Comparison of ENCODE assay signal across 8 mouse cellular contexts in genomic region chr9:58582581-58583266, GRCm38 (mm10). TPM values are rescaled to one million over a fixed set of nuclear protein-coding genes. Genes with fewer than 3 reads are reported as not detected.
DNase-seq lines count a peak whose midpoint lies in the region; ATAC-seq lines count a peak whose summit lies in the region.

No protein-coding gene starts in this region.

- peaks cover 9% of the 10 kb centered on the region for H3K4me1 ChIP-seq in embryonic facial prominence, embryonic 14.5 days (ENCODE audit: control insufficient read depth, insufficient read depth, low read length)
- peaks cover 6% of the 10 kb centered on the region for H3K4me1 ChIP-seq in heart, embryonic 12.5 days (replicated peaks)
- peaks cover 12% of the 10 kb centered on the region for H3K4me1 ChIP-seq in midbrain, embryonic 11.5 days (ENCODE audit: control insufficient read depth, insufficient read depth, low read length)
- peaks cover 8% of the 10 kb centered on the region; the same call in 1 of the 2 replicates for H3K4me1 ChIP-seq in stomach, embryonic 16.5 days (ENCODE audit: control insufficient read depth, insufficient read depth, low read length)

- peak; percentile 8 for DNase-seq in embryo, embryonic 11.5 days (ENCODE audit: low read depth, low spot score)
- DNase-seq in embryo, embryonic 10.5 days (ENCODE audit: low spot score): no peak
- no peak for DNase-seq in embryonic facial prominence, embryonic 14.5 days (ENCODE audit: low spot score)
- peak; percentile 49 to 78 for DNase-seq in left cerebral cortex, postnatal 10 days (ENCODE audit: extremely low spot score in 1 of 2, low spot score in 2 of 2)
- DNase-seq in midbrain, embryonic 11.5 days (ENCODE audit: low spot score, missing footprints): peak; percentile 96

- H3K4me2 ChIP-seq in embryonic facial prominence, embryonic 14.5 days (ENCODE audit: low read depth, low read length): peak overlapping the region; percentile 88
- peak overlapping the region; percentile 86 for H3K4me2 ChIP-seq in heart, embryonic 12.5 days
- H3K4me2 ChIP-seq in midbrain, embryonic 11.5 days: peak overlapping the region; percentile 74
- H3K4me2 ChIP-seq in stomach, embryonic 16.5 days (ENCODE audit: low read depth, low read length): peak overlapping the region; percentile 52

- ATAC-seq in activated CD4-positive, CD25-positive, alpha-beta regulatory T cell, adult 4 months: peak; percentile 4
- peak; percentile 72 for ATAC-seq in embryonic facial prominence, embryonic 14.5 days (ENCODE audit: low read depth)
- peak; percentile 63 for ATAC-seq in heart, embryonic 12.5 days (ENCODE audit: insufficient number of reproducible peaks, low FRiP score)
- 0 out of 2 replicates have a peak, but pooled peaks have one; percentile 1 for ATAC-seq in midbrain, embryonic 11.5 days (ENCODE audit: low FRiP score)
- peak; percentile 41 for ATAC-seq in stomach, embryonic 16.5 days (ENCODE audit: insufficient read depth, low FRiP score)

- H3K9ac ChIP-seq in embryonic facial prominence, embryonic 14.5 days (ENCODE audit: low read depth, low read length): peak overlapping the region; percentile 97
- peak overlapping the region; percentile 99 for H3K9ac ChIP-seq in heart, embryonic 12.5 days
- peak overlapping the region; percentile 88 for H3K9ac ChIP-seq in midbrain, embryonic 11.5 days (ENCODE audit: low read length)
- peak overlapping the region; percentile 97 for H3K9ac ChIP-seq in stomach, embryonic 16.5 days (ENCODE audit: low read length)

- no peaks in the 10 kb centered on the region for H3K27me3 ChIP-seq in embryonic facial prominence, embryonic 14.5 days (replicated peaks; ENCODE audit: control insufficient read depth, insufficient read depth, low read length)
- H3K27me3 ChIP-seq in heart, embryonic 12.5 days (replicated peaks): no peaks in the 10 kb centered on the region
- H3K27me3 ChIP-seq in midbrain, embryonic 11.5 days (ENCODE audit: control insufficient read depth, insufficient read depth, low read length): no peaks in the 10 kb centered on the region
- no peaks in the 10 kb centered on the region for H3K27me3 ChIP-seq in stomach, embryonic 16.5 days (ENCODE audit: control insufficient read depth, insufficient read depth, low read length)

- intact Hi-C loops in left cerebral cortex, postnatal 10 days (cut with DNase I): loop anchor here (5.0 kb wide), 2 partner anchors 35 to 65 kb away; no protein-coding TSS in a partner anchor

- WGBS in embryonic facial prominence, embryonic 14.5 days: under 1% methylated on average over 39 of the region's 42 CpGs
- WGBS in heart, embryonic 12.5 days: under 1% methylated on average over 42 of the region's 42 CpGs
- under 1% methylated on average over 42 of the region's 42 CpGs for WGBS in midbrain, embryonic 11.5 days
- under 1% methylated on average over 42 of the region's 42 CpGs for WGBS in stomach, embryonic 16.5 days

- peak overlapping the region; percentile 94 for H3K4me3 ChIP-seq in embryonic facial prominence, embryonic 14.5 days (ENCODE audit: low read depth, low read length)
- H3K4me3 ChIP-seq in heart, embryonic 12.5 days: peak overlapping the region; percentile 98
- H3K4me3 ChIP-seq in midbrain, embryonic 11.5 days (ENCODE audit: low read depth, low read length): peak overlapping the region; percentile 77
- H3K4me3 ChIP-seq in stomach, embryonic 16.5 days (replicated peaks; ENCODE audit: low read length): peak overlapping the region; percentile 83

- H3K27ac ChIP-seq in embryonic facial prominence, embryonic 14.5 days (replicated peaks; ENCODE audit: low read depth, low read length): peak overlapping the region; percentile 97
- peak overlapping the region; percentile 98 for H3K27ac ChIP-seq in heart, embryonic 12.5 days (ENCODE audit: poor library complexity, severe bottlenecking)
- H3K27ac ChIP-seq in midbrain, embryonic 11.5 days (ENCODE audit: low read depth, low read length): peak overlapping the region; percentile 93
- peak overlapping the region; percentile 95 for H3K27ac ChIP-seq in stomach, embryonic 16.5 days (ENCODE audit: low read length)

- no peaks in the 10 kb centered on the region for H3K9me3 ChIP-seq in embryonic facial prominence, embryonic 14.5 days (ENCODE audit: control insufficient read depth, low read length)
- no peaks in the 10 kb centered on the region for H3K9me3 ChIP-seq in heart, embryonic 12.5 days (replicated peaks)
- H3K9me3 ChIP-seq in midbrain, embryonic 11.5 days (ENCODE audit: control insufficient read depth, low read length): no peaks in the 10 kb centered on the region
- H3K9me3 ChIP-seq in stomach, embryonic 16.5 days (replicated peaks; ENCODE audit: control insufficient read depth, low read length): no peaks in the 10 kb centered on the region

- H3K36me3 ChIP-seq in embryonic facial prominence, embryonic 14.5 days (ENCODE audit: control insufficient read depth, insufficient read depth, low read length): no peaks in the 10 kb centered on the region
- H3K36me3 ChIP-seq in heart, embryonic 12.5 days: no peaks in the 10 kb centered on the region; the same call in 1 of the 2 replicates
- no peaks in the 10 kb centered on the region for H3K36me3 ChIP-seq in midbrain, embryonic 11.5 days (ENCODE audit: control insufficient read depth, insufficient read depth, low read length)
- H3K36me3 ChIP-seq in stomach, embryonic 16.5 days (ENCODE audit: control insufficient read depth, insufficient read depth, low read length): no peaks in the 10 kb centered on the region

RNA-seq across cellular contexts. Expression of gene Nptn, which starts 0.7 kb away (rescaled TPM):
- 100 to 1,000 TPM; 106 to 119 TPM for polyA plus RNA-seq in activated CD4-positive, CD25-positive, alpha-beta regulatory T cell, adult 4 months (2017; shearing (Covaris generic))
- 151 and 173 TPM in 2 replicates for polyA plus RNA-seq in embryonic facial prominence, embryonic 14.5 days (2014; fragmentation: Nextera tagmentation; extraction: Ambion mirVana)
- 122 and 131 TPM in 2 replicates for polyA plus RNA-seq in heart, embryonic 12.5 days (2016; fragmentation: Nextera tagmentation; extraction: Ambion mirVana)
- total RNA-seq in left cerebral cortex, postnatal 10 days (2021): 100 to 1,000 TPM; 810 to 816 TPM
- polyA plus RNA-seq in midbrain, embryonic 11.5 days (2014; fragmentation: Nextera tagmentation; extraction: Ambion mirVana): 60.7 and 66.1 TPM in 2 replicates
- 155 and 165 TPM in 2 replicates for polyA plus RNA-seq in stomach, embryonic 16.5 days (2015; fragmentation: Nextera tagmentation; extraction: Ambion mirVana)

RNA-seq across cellular contexts. Expression of gene Cd276, which starts 27.5 kb away (rescaled TPM):
- polyA plus RNA-seq in activated CD4-positive, CD25-positive, alpha-beta regulatory T cell, adult 4 months (2017; shearing (Covaris generic)): not detected
- 56.1 and 61.1 TPM in 2 replicates for polyA plus RNA-seq in embryonic facial prominence, embryonic 14.5 days (2014; fragmentation: Nextera tagmentation; extraction: Ambion mirVana)
- polyA plus RNA-seq in heart, embryonic 12.5 days (2016; fragmentation: Nextera tagmentation; extraction: Ambion mirVana): 39.2 and 42.4 TPM in 2 replicates
- 10 to 100 TPM; 21.1 to 24.5 TPM for total RNA-seq in left cerebral cortex, postnatal 10 days (2021)
- polyA plus RNA-seq in midbrain, embryonic 11.5 days (2014; fragmentation: Nextera tagmentation; extraction: Ambion mirVana): 22.5 and 23.8 TPM in 2 replicates
- polyA plus RNA-seq in stomach, embryonic 16.5 days (2015; fragmentation: Nextera tagmentation; extraction: Ambion mirVana): 30.4 and 31.2 TPM in 2 replicates

Comparison
In these comparisons a context has a peak if more than half of its experiments do, and no peak if none do; other contexts are left out.
1. DNase-seq: peak in embryo, embryonic 11.5 days (single experiment), left cerebral cortex, postnatal 10 days (2 of 2) and midbrain, embryonic 11.5 days (single experiment); none in embryo, embryonic 10.5 days (single experiment) and embryonic facial prominence, embryonic 14.5 days (single experiment).
2. ATAC-seq: peak in every context shown above with its lines; median percentile 72 in embryonic facial prominence, embryonic 14.5 days; 63 in heart, embryonic 12.5 days; 41 in stomach, embryonic 16.5 days; 4 in activated CD4-positive, CD25-positive, alpha-beta regulatory T cell, adult 4 months; 1 in midbrain, embryonic 11.5 days.
3. RNA of gene Cd276, which starts 27.5 kb away (polyA plus RNA-seq): 56.1 to 61.1 TPM in embryonic facial prominence, embryonic 14.5 days, 39.2 to 42.4 TPM in heart, embryonic 12.5 days, 30.4 to 31.2 TPM in stomach, embryonic 16.5 days and 22.5 to 23.8 TPM in midbrain, embryonic 11.5 days; not detected in activated CD4-positive, CD25-positive, alpha-beta regulatory T cell, adult 4 months; every median in the first group is over 10 times any median in the second.
4. Peak in every context shown above with its lines, with median percentiles within 50 percentile points of each other: H3K27ac ChIP-seq, H3K4me2 ChIP-seq, H3K4me3 ChIP-seq and H3K9ac ChIP-seq.